Mouse (Mus musculus) 3134 (cell line): ENCODE data around the gene Mier2.

Experiments used
- DNase-seq: peaks from one replicate; pipeline ENCODE4 v3.0.0-alpha.2; 2011; ENCODE audit warnings: low spot score; ENCODE audit not compliant: insufficient read length; ENCODE audit errors: extremely low read depth

The Mier2 gene

GRCm38 (mm10) chr10:79575754-79576153 lies 20.8 kb upstream of the Mier2 start:
- no peak for DNase-seq

DNA sequence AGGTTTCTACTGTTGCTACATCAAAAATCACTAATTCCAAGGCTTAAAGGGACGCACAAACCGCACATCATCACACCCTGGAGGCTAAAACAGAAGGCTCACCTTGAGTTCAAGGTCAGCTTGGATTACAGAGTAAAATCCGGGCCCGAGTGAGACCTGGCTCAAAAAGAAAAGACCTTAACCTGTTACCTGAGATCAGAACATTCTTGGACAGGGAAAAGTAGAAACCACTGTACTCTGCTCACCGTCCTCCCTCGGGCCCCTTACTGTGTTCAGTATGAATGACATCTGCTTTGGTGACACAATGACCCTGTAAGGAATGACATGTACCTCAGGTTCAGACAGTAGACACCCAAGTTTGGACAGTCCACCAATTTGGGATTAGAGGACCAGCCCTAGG lies 19.8 kb upstream of the Mier2 start:
- no peak for DNase-seq

DNA sequence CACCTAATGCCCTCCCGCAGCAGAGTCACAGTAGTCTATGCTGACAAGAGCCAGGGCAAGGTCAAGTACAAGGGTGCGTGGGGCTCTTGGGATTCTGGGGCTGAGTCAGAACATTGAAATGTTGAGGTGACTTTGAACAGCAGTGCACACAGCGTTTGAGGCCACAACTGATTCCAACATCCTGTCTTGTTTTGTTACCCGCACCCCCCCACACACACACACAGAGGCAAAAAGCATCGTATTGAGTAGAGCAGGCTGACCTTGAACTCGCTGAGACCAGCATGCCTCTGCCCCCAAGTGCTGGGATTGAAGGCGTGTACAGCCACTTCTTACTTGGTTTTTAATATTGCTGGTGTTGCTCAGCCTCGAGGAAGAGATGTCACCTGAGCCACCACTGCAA lies 19.4 kb upstream of the Mier2 start:
- DNase-seq, result peak; percentile 25

DNA sequence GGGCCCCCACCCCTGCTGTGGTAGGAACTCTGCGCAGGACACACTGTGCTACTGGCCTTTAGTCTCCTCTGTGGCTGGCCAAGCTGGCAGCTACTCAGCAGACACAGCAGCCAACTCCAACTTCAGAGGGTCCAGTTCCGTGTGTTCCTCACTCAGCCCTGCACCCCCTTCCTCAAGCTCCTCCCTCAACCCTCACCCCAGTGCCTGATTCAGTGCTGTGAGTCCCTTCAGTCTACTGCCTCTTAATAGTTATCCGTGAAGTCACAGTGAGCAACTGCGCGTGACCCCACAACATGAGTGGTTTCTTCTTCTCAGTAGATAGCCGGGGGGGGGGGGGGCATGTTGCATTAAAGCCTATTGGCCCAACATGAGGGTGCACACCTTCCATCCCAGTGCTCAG lies 18.6 kb upstream of the Mier2 start:
- no peak for DNase-seq

DNA sequence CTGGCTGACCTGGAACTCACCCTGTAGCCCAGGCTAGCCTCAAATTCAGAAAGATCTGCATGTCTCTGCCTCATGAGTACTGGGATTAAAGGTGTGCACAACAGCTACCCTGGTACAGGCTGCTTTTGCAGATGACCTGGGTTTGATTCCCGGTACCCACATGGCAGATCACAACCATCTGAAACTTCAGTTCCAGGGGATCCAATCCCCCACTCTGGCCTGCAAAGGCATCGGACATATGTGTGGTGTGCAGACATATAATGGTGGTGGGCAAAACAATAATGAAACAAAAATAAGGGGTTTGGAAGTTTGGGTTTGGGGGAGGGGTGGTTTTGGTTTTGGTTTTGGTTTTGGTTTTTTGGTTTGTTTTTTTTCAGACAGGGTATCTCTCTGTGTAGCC lies 16.3 kb upstream of the Mier2 start:
- no peak for DNase-seq

DNA sequence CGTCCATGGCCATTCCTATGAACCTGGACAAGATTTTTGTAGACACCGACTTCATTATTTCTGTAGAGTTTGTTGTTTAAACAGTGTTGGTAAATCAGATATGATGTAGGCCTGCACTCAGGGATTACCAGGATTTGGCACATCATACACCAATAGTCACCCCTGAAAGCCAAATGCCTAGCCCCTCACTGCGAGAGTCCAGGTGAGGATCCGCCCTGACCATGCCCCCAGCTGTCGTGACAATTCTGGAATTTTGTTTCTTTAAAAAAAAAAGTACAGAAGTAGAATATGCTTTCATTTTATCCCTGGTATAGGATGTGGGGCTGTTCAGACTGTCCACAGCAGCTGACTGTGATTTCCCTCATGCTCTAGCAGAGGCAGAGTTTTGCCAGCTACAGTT lies 14.9 kb upstream of the Mier2 start:
- DNase-seq, result no peak

- no peak for DNase-seq
Observed at GRCm38 (mm10) chr10:79559716-79560115, 4.7 kb upstream of the Mier2 start.

GRCm38 (mm10) chr10:79557496-79557895 lies 2.5 kb upstream of the Mier2 start:
- DNase-seq, result no peak

GRCm38 (mm10) chr10:79556951-79557350 lies 2.0 kb upstream of the Mier2 start:
- no peak for DNase-seq

DNA sequence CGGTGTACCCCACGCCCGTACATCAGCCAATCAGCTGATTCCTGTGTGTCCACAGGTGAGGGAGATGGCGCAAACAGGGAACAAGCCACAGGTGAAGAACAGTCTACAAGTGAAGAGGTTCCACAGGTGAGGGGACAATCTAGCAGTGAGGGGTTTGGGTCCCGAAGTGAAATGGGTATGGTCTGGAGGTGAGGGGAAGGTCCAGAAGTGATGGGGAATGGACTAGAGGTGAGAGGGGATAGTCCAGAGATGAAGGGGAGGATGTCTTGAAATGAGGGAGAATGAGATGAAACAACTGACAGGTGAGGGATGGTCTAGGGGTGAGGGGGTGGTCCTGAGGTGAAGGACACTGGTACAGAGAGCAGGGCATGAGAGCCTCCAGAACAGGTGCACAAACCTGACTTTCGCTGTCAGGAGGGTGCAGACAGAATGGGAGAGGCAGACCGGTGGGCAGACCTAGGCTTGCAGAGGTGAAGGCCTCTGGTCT lies 282 bp upstream of the Mier2 start:
- no peak for DNase-seq

DNA sequence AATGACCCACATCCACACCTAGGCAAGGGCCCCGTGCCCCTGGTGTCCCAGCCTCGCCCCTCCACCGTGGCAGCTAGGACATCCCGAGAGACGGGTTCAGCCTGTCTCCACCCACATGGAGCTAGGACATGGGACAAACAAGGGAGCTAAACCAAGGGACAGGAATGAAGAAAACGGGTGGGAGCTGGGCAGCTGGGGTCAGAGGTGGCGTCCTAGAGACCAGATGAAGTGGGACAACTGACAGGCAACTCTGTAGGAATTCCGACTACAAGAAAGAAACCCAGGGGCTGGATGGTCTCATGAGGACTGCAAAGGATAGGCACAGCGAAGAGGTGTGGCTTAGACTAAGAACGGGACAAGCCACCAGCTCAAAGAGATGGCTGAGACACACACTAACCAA lies 1.3 kb downstream of the Mier2 start:
- no peak for DNase-seq

DNA sequence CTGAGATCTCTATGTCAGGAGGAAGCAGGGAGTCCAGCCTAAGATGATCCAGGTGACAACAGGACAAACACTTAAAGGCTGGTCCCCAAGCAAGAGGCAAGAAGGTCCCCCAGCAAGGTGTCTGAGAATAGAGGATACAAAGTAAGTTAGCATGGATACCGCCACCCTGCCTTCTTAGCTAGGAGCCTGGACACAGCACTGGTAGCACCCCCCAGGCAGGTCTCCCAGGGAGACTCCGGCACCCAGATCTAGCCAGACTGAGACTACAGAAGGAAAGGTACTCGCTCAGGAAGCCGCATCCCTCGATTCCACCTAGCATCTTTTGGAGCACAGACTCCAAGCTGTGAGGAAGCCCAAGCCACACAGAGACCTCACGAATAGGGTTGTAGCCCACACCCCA lies 1.8 kb downstream of the Mier2 start:
- no peak for DNase-seq

GRCm38 (mm10) chr10:79552531-79552930 lies 2.5 kb downstream of the Mier2 start:
- DNase-seq, result no peak

DNA sequence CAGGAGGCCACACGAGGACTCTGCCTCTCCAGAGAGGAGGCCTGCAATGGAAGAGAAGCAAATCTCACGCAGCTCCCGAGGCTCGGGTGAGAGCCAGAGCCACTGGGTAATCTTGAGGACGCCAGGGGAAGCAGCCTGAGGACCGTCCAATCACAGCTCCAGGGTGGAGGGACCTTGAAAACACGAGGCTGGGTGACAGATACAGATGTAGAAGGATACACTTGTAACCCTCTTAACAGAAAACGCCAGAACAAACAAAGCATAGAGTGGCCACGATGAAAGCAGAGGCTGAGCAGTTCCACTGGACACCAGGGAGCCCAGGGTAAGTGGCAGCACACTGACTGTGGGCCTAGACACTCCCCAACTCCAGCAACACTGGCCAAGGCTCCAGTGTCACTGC lies 4.6 kb downstream of the Mier2 start:
- DNase-seq, result no peak

- no peak for DNase-seq
Observed at GRCm38 (mm10) chr10:79548971-79549723, 5.9 kb downstream of the Mier2 start.

DNA sequence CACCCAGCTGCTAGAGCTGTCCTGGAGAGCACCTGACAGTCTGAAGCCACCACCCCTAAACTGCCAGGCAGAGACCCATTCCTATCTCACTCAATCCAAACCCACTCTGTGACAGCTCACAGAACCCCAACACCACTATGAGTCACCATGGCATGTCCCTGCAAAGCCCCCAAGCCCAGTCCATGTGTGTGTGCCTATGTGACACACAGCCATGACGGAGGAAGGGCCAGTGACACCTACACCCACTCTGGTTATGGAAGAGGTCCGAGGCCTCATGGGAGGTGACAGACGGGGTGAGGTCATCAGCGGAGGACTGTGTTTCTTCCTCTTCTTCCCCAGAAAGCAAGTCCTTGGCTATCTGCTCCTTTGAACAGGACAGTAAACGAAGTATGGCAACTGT lies 6.5 kb downstream of the Mier2 start:
- DNase-seq, result no peak

DNA sequence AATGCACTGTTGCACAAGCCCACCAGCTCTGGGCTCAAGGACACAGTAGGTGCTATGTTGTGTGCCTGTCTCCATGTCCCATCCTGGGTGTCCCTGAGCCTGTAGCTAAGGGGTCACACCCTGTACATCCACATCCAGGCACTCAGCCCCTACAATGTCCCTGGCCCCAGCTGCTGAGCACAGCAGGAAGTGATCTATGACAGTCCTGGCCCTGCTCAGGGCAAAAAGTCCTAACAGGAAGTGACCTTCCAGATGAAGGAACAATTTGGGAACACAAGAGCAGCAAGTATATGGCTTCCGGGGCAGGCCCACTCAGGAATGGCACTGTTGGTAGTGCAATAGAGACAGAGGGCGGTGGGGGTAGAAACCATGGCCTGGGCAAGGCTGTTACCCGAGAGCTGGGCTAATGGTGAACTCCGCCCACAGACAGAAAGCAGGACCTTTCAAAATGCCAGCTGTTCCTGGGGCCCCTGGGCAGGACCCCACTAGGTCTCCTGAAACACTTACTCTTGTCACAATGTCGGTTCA lies 7.8 kb downstream of the Mier2 start:
- no peak for DNase-seq

DNA sequence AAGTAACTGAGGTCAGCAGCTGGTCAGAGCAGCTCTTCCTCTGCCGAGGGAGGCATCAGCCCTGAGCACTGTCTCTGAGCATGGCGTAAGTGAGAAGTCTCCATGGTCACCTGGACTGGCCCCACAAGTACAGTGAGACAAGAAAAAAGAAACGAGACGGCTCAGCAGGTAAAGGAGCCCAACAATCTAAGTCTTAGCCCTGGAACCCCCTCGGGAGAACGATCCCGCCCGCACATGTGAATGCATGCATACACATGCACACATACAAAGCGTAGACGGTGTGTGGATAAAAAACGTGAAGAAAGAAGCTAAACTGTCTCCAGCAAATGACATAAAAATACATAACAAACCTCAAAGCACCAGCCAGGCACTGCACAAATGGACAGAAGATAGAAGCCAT lies 8.5 kb downstream of the Mier2 start:
- no peak for DNase-seq

DNA sequence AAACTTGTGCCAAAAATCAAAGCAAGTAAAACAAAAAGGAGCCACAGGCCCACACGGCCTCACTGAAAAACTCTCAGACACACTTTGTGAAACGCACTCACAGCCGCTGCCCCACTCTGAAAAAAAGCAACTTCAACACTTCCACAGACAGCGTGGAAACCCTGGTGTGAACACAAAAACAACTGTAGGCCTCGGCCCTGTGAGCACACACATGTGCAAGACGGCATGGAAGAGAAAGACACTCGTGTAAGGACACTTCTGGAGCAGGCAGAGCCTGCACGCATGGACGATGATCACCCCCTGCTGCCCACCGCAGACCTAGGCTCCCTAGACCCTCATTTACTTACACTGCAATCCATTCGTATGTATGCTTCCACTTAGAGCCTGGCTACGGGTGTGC lies 9.1 kb downstream of the Mier2 start:
- DNase-seq, result no peak

DNA sequence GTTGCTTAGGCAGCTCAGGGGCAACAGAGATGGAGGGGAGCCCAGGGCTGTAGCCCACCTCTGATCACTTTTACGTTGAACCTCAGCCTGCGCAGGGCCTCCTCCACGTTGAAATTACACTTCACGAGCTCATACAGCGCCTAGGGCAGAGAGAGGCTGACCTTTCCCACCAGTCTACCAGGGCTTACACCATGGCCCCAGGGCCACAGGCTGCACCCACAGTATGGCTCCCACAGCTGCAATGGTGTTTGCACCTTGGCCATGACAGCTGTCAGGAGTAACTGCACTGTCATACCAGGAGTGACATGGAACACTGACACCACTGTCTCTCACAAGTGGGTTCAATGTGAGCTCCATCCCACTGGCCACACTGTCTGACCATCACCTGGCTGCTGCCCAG lies 10.4 kb downstream of the Mier2 start:
- no peak for DNase-seq

GRCm38 (mm10) chr10:79543884-79544597 lies 11.0 kb downstream of the Mier2 start:
- no peak for DNase-seq

- no peak for DNase-seq
Observed at GRCm38 (mm10) chr10:79542171-79542570, 12.8 kb downstream of the Mier2 start.
